Mouse (Mus musculus) lung, postnatal 0 days (tissue): Measurements from ENCODE around the gene Zfp213. TPM values are rescaled to one million over a fixed set of nuclear protein-coding genes. Genes with fewer than 3 reads are reported as not detected.

Experiments
- ATAC-seq: fragments of 200-750 bp; cut with Nextera tagmentation; 2 replicates; pipeline ENCODE4 v1.8.0; 2017; ENCODE audit warnings: moderate library complexity
- DNase-seq: peaks from one replicate; pipeline ENCODE4 v3.0.0-alpha.2; 2016; ENCODE audit warnings: low spot score
- H3K27ac ChIP-seq: fragments of 300-500 bp; sonication (generic); 2 replicates; pipeline ENCODE4 v1.5.1; 2014; ENCODE audit warnings: antibody characterized with exemption, mild to moderate bottlenecking, low read length, mixed read lengths
- H3K27me3 ChIP-seq: fragments of 300-500 bp; sonication (generic); replicated peaks from 2 replicates; pipeline ENCODE4 v1.6.1; 2014; ENCODE audit warnings: low read length, mixed read lengths; ENCODE audit not compliant: insufficient read depth
- H3K36me3 ChIP-seq: fragments of 300-500 bp; sonication (generic); 2 replicates; pipeline ENCODE4 v1.6.1; 2014; ENCODE audit warnings: low read length, mixed read lengths; ENCODE audit not compliant: insufficient read depth
- H3K4me1 ChIP-seq: fragments of 300-500 bp; sonication (generic); 2 replicates; pipeline ENCODE4 v1.6.1; 2014; ENCODE audit warnings: antibody characterized with exemption, low read depth, low read length, mixed read lengths; ENCODE audit not compliant: insufficient read depth
- H3K4me2 ChIP-seq: fragments of 300-500 bp; sonication (generic); replicated peaks from 2 replicates; pipeline ENCODE4 v1.6.1; 2014; ENCODE audit warnings: low read depth, mild to moderate bottlenecking, low read length, moderate library complexity, mixed read lengths
- H3K4me3 ChIP-seq: fragments of 300-500 bp; sonication (generic); 2 replicates; pipeline ENCODE4 v1.5.1; 2014; ENCODE audit warnings: low read depth, low read length
- H3K9ac ChIP-seq: fragments of 300-500 bp; sonication (generic); replicated peaks from 2 replicates; pipeline ENCODE4 v1.6.1; 2014; ENCODE audit warnings: low read depth, mild to moderate bottlenecking
- H3K9me3 ChIP-seq: fragments of 300-500 bp; sonication (generic); 2 replicates; pipeline ENCODE4 v1.6.1; 2016; ENCODE audit warnings: low read length, mixed read lengths
- CTCF ChIP-seq: IDR thresholded peaks from 2 replicates; pipeline ENCODE4 v1.5.1; 2016; ENCODE audit warnings: antibody characterized with exemption, mild to moderate bottlenecking
- EP300 ChIP-seq: IDR thresholded peaks from 2 replicates; pipeline ENCODE4 v1.6.1; 2016; ENCODE audit warnings: antibody characterized with exemption, mild to moderate bottlenecking, control low read depth
- WGBS: fragments of 180-500 bp; shearing (Covaris S2); extraction: QIAGEN DNeasy Blood & Tissue Kit; methylation state at CpG from one replicate; pipeline ENCODE4 v1.1.7; 2014; 5-methylcytosine and 5-hydroxymethylcytosine counted together
- polyA plus RNA-seq: library from polyadenylated mRNA; unstranded; fragments of >200 nt; fragmentation: Nextera tagmentation; extraction: Ambion mirVana; gene quantifications from 2 replicates; pipeline ENCODE4 v1.2.1, GENCODE M21; 2015

Zfp213 gene
- polyA plus RNA-seq, 1 experiment from 2014 or later: 11.5 TPM

DNA sequence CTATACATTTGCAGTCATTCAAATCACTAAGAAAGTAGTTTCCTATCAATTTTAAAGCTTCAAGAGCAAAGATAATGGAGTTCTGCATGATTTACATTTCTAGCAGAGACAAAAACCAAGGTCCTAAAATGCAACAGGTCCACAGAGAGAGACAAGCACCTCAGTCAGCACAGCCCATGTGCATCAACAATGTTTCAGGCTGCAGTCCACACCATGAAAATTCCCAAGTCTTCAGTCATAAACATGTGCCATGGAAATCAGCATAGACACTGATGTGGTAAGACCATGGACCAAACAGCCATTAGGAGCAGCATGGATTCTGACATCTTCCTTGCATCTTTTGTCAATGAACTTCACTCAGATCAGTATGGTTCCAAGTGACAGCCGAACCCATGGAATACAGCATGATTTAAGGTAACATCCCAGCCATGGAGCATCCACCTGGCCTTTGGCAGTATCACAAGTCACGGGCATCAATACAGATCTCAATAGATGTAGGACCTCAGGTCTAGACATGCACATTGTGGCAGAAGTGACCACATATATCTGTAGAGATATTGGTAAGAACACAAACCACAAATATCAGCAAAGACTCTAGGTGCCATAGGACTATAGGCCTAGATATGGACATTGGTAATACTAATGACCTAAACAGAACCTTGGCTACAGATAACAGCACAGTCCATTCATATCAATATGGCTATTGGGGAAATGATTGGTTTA is 45.2 kb downstream of the Zfp213 start:
- Histone ChIP-seq H3K36me3 (no peaks in the 10 kb centered on the region), H3K27ac (no peak overlapping the region), H3K4me2 (no peak overlapping the region), H3K9ac (no peak overlapping the region), H3K27me3 (no peaks in the 10 kb centered on the region), H3K9me3 (no peaks in the 10 kb centered on the region), H3K4me3 (no peak overlapping the region), H3K4me1 (no peaks in the 10 kb centered on the region)
- TF ChIP-seq CTCF (no peak), EP300 (no peak)
- no peak for ATAC-seq
- DNase-seq: no peak
- WGBS: 68% methylated on average over 2 of the region's 2 CpGs

Other genes starting within 250 kb of the Zfp213 start
- gene Vmn2r115, start 220.5 kb downstream of the Zfp213 start, polyA plus RNA-seq: not detected in 2 replicates
- not detected in 2 replicates for gene Vmn2r116, start 179.6 kb downstream of the Zfp213 start, polyA plus RNA-seq
- gene Vmn2r117, start 84.5 kb downstream of the Zfp213 start, polyA plus RNA-seq: not detected in 2 replicates
- gene Zfp13, start 35.2 kb upstream of the Zfp213 start, polyA plus RNA-seq: 5.0 and 5.5 TPM in 2 replicates
- not detected in 2 replicates for gene Zscan10, start 36.6 kb upstream of the Zfp213 start, polyA plus RNA-seq
- 0.29 and 0.36 TPM in 2 replicates for gene Mmp25, start 81.0 kb upstream of the Zfp213 start, polyA plus RNA-seq
- gene Bicdl2, start 96.3 kb upstream of the Zfp213 start, polyA plus RNA-seq: 7.1 and 8.7 TPM in 2 replicates
- gene Hcfc1r1, start 109.4 kb upstream of the Zfp213 start, polyA plus RNA-seq: 104 and 107 TPM in 2 replicates
- 18.1 and 18.6 TPM in 2 replicates for gene Thoc6, start 109.6 kb upstream of the Zfp213 start, polyA plus RNA-seq
- 50.4 and 53.8 TPM in 2 replicates for gene Tnfrsf12a, start 113.2 kb upstream of the Zfp213 start, polyA plus RNA-seq
- gene Cldn6, start 115.0 kb upstream of the Zfp213 start, polyA plus RNA-seq: 5.9 and 6.3 TPM in 2 replicates
- 0.44 and 0.76 TPM in 2 replicates for gene Cldn9, start 119.8 kb upstream of the Zfp213 start, polyA plus RNA-seq
- gene 1520401A03Rik, start 158.5 kb upstream of the Zfp213 start, polyA plus RNA-seq: 0.20 TPM in 1 of 2 replicates, not detected in the other
- 10.4 and 11.5 TPM in 2 replicates for gene Pkmyt1, start 162.1 kb upstream of the Zfp213 start, polyA plus RNA-seq
- 45.2 and 47.7 TPM in 2 replicates for gene Paqr4, start 176.6 kb upstream of the Zfp213 start, polyA plus RNA-seq
- 0.41 and 0.52 TPM in 2 replicates for gene Kremen2, start 181.6 kb upstream of the Zfp213 start, polyA plus RNA-seq
- 43.1 and 43.5 TPM in 2 replicates for gene Flywch1, start 207.4 kb upstream of the Zfp213 start, polyA plus RNA-seq
- gene Flywch2, start 221.8 kb upstream of the Zfp213 start, polyA plus RNA-seq: 14.7 and 18.6 TPM in 2 replicates
- 284 and 354 TPM in 2 replicates for gene Srrm2, start 226.3 kb upstream of the Zfp213 start, polyA plus RNA-seq